Mouse (Mus musculus) embryonic facial prominence, embryonic 12.5 days (tissue): ENCODE results near the gene BC147527. TPM values are rescaled to one million over a fixed set of nuclear protein-coding genes. Genes with fewer than 3 reads are reported as not detected.
"Not testable (repeated sequence)": the region's sequence is repeated elsewhere in the genome, so short reads cannot be mapped to it uniquely, and the experiment has no call there.

Experiments
- ATAC-seq: fragments of 200-750 bp; cut with Nextera tagmentation; 2 replicates; pipeline ENCODE4 v1.8.0; 2017; ENCODE audit not compliant: insufficient number of reproducible peaks, insufficient read depth, low FRiP score, low TSS enrichment
- H3K27ac ChIP-seq: fragments of 300-500 bp; sonication (generic); 2 replicates; pipeline ENCODE4 v1.5.1; 2016; ENCODE audit warnings: mild to moderate bottlenecking
- H3K27me3 ChIP-seq: fragments of 300-500 bp; sonication (generic); 2 replicates; pipeline ENCODE4 v1.6.1; 2016; ENCODE audit warnings: mild to moderate bottlenecking, moderate library complexity
- H3K36me3 ChIP-seq: fragments of 300-500 bp; sonication (generic); 2 replicates; pipeline ENCODE4 v1.6.1; 2016; ENCODE audit warnings: mild to moderate bottlenecking
- H3K4me1 ChIP-seq: fragments of 300-500 bp; sonication (generic); 2 replicates; pipeline ENCODE4 v1.6.1; 2016
- H3K4me2 ChIP-seq: fragments of 300-500 bp; sonication (generic); replicated peaks from 2 replicates; pipeline ENCODE4 v1.6.1; 2016; ENCODE audit warnings: mild to moderate bottlenecking, moderate library complexity
- H3K4me3 ChIP-seq: fragments of 300-500 bp; sonication (generic); 2 replicates; pipeline ENCODE4 v1.5.1; 2016; ENCODE audit warnings: mild to moderate bottlenecking
- H3K9ac ChIP-seq: fragments of 300-500 bp; sonication (generic); 2 replicates; pipeline ENCODE4 v1.6.1; 2016; ENCODE audit warnings: mild to moderate bottlenecking, moderate library complexity
- H3K9me3 ChIP-seq: fragments of 300-500 bp; sonication (generic); 2 replicates; pipeline ENCODE4 v1.6.1; 2016; ENCODE audit warnings: mild to moderate bottlenecking, moderate library complexity
- WGBS: fragments of 180-500 bp; shearing (Covaris S2); methylation state at CpG from one replicate; pipeline ENCODE4 v1.1.7; 2016; 5-methylcytosine and 5-hydroxymethylcytosine counted together
- polyA plus RNA-seq: library from polyadenylated mRNA; unstranded; fragments of >200 nt; fragmentation: Nextera tagmentation; extraction: Ambion mirVana; gene quantifications from 2 replicates; pipeline ENCODE4 v1.2.1, GENCODE M21; 2016

BC147527 gene
- 0.18 TPM in 1 of 2 replicates, not detected in the other for polyA plus RNA-seq

GRCm38 (mm10) chr13:120299991-120300442, at the start of gene BC147527:
Gene BC147527, plus strand, starts transcription at chr13:120300392.
- no peaks in the 10 kb centered on the region for H3K9me3 ChIP-seq
- H3K4me1 ChIP-seq: no peaks in the 10 kb centered on the region
- ATAC-seq: no peak
- no peaks in the 10 kb centered on the region for H3K27me3 ChIP-seq
- no peak within 1 kb of the TSS for H3K4me3 ChIP-seq
- H3K27ac ChIP-seq: no peak within 1 kb of the TSS
- no peak within 1 kb of the TSS for H3K4me2 ChIP-seq
- no peaks in the 10 kb centered on the region for H3K36me3 ChIP-seq
- WGBS: 35% methylated on average over 2 of the region's 2 CpGs
- no peak within 1 kb of the TSS for H3K9ac ChIP-seq

- 75% methylated on average over 2 of the region's 3 CpGs for WGBS
- not testable (repeated sequence) for H3K27me3 ChIP-seq, ATAC-seq, H3K36me3 ChIP-seq, H3K9me3 ChIP-seq, H3K9ac ChIP-seq, H3K27ac ChIP-seq, H3K4me3 ChIP-seq, H3K4me1 ChIP-seq, H3K4me2 ChIP-seq
Measured at GRCm38 (mm10) chr13:120251208-120251924, 48.8 kb upstream of the BC147527 start.

- H3K4me1 ChIP-seq, H3K36me3 ChIP-seq, H3K27ac ChIP-seq, H3K9ac ChIP-seq, H3K27me3 ChIP-seq, H3K4me2 ChIP-seq, H3K9me3 ChIP-seq, ATAC-seq, H3K4me3 ChIP-seq: not testable (repeated sequence)
- WGBS: 87% methylated on average over 3 of the region's 3 CpGs
Measured at GRCm38 (mm10) chr13:120258817-120259658, 41.2 kb upstream of the BC147527 start.

GRCm38 (mm10) chr13:120259718-120260117, 40.5 kb upstream of the BC147527 start:
- H3K4me2 ChIP-seq, H3K9ac ChIP-seq, H3K36me3 ChIP-seq, H3K27me3 ChIP-seq, H3K9me3 ChIP-seq, H3K4me3 ChIP-seq, H3K27ac ChIP-seq, ATAC-seq, H3K4me1 ChIP-seq: not testable (repeated sequence)
- WGBS: 72% methylated on average over 3 of the region's 3 CpGs

- H3K9me3 ChIP-seq, H3K9ac ChIP-seq, H3K4me1 ChIP-seq, H3K27me3 ChIP-seq, H3K27ac ChIP-seq, ATAC-seq, H3K36me3 ChIP-seq, H3K4me3 ChIP-seq, H3K4me2 ChIP-seq: not testable (repeated sequence)
- whole genome bisulfite sequencing: 79% methylated on average over 2 of the region's 2 CpGs
Measured at GRCm38 (mm10) chr13:120262870-120263269, 37.3 kb upstream of the BC147527 start, which contains the start of gene AF067061. Gene AF067061, plus strand, starts transcription at chr13:120263114.

GRCm38 (mm10) chr13:120277837-120278236, 22.4 kb upstream of the BC147527 start:
- H3K27ac ChIP-seq, H3K27me3 ChIP-seq, ATAC-seq, H3K9ac ChIP-seq, H3K36me3 ChIP-seq, H3K4me2 ChIP-seq, H3K9me3 ChIP-seq, H3K4me3 ChIP-seq, H3K4me1 ChIP-seq: not testable (repeated sequence)
- WGBS: 35% methylated on average over 2 of the region's 2 CpGs

GRCm38 (mm10) chr13:120278784-120279183, 21.4 kb upstream of the BC147527 start:
- H3K4me1 ChIP-seq: no peaks in the 10 kb centered on the region
- no peak overlapping the region for H3K4me2 ChIP-seq
- WGBS: 90% methylated on average over 9 of the region's 9 CpGs
- no peaks in the 10 kb centered on the region for H3K27me3 ChIP-seq
- H3K9me3 ChIP-seq: no peaks in the 10 kb centered on the region
- no peak overlapping the region for H3K4me3 ChIP-seq
- H3K27ac ChIP-seq: no peak overlapping the region
- no peak overlapping the region for H3K9ac ChIP-seq
- H3K36me3 ChIP-seq: no peaks in the 10 kb centered on the region
- no peak for ATAC-seq

- Histone ChIP-seq H3K27ac (no peak overlapping the region), H3K4me2 (no peak overlapping the region), H3K9ac (no peak overlapping the region), H3K27me3 (no peaks in the 10 kb centered on the region), H3K4me1 (no peaks in the 10 kb centered on the region), H3K36me3 (no peaks in the 10 kb centered on the region), H3K4me3 (no peak overlapping the region), H3K9me3 (no peaks in the 10 kb centered on the region)
- no peak for ATAC-seq
- WGBS: 82% methylated on average over 1 of the region's 1 CpGs
Measured at GRCm38 (mm10) chr13:120299324-120299894, 783 bp upstream of the BC147527 start.

GRCm38 (mm10) chr13:120300853-120301252, 661 bp downstream of the BC147527 start:
- ATAC-seq: no peak
- no peaks in the 10 kb centered on the region for H3K27me3 ChIP-seq
- 79% methylated on average over 4 of the region's 4 CpGs for WGBS
- H3K4me3 ChIP-seq: no peak overlapping the region
- no peaks in the 10 kb centered on the region for H3K9me3 ChIP-seq
- no peak overlapping the region for H3K9ac ChIP-seq
- H3K4me1 ChIP-seq: no peaks in the 10 kb centered on the region
- no peaks in the 10 kb centered on the region for H3K36me3 ChIP-seq
- no peak overlapping the region for H3K4me2 ChIP-seq
- H3K27ac ChIP-seq: no peak overlapping the region

- H3K27ac ChIP-seq: no peak overlapping the region
- no peaks in the 10 kb centered on the region for H3K36me3 ChIP-seq
- no peak overlapping the region for H3K4me3 ChIP-seq
- no peak for ATAC-seq
- H3K9ac ChIP-seq: no peak overlapping the region
- 76% methylated on average over 4 of the region's 4 CpGs for WGBS
- no peaks in the 10 kb centered on the region for H3K9me3 ChIP-seq
- H3K27me3 ChIP-seq: 0 out of 2 replicates have a peak, but pooled peaks cover 3% of the 10 kb centered on the region
- no peak overlapping the region for H3K4me2 ChIP-seq
- H3K4me1 ChIP-seq: no peaks in the 10 kb centered on the region
Measured at GRCm38 (mm10) chr13:120310749-120311148, 10.6 kb downstream of the BC147527 start.

GRCm38 (mm10) chr13:120313584-120313983, 13.4 kb downstream of the BC147527 start:
- WGBS: 40% methylated on average over 14 of the region's 14 CpGs
- no peaks in the 10 kb centered on the region for H3K36me3 ChIP-seq
- ATAC-seq: no peak
- H3K9ac ChIP-seq: no peak overlapping the region
- 0 out of 2 replicates have a peak, but pooled peaks cover 3% of the 10 kb centered on the region for H3K27me3 ChIP-seq
- no peak overlapping the region for H3K27ac ChIP-seq
- H3K4me3 ChIP-seq: no peak overlapping the region
- H3K4me2 ChIP-seq: no peak overlapping the region
- H3K9me3 ChIP-seq: no peaks in the 10 kb centered on the region
- no peaks in the 10 kb centered on the region for H3K4me1 ChIP-seq
